Mouse (Mus musculus) midbrain, embryonic 10.5 days (tissue): ENCODE results near the gene Wdr41. TPM values are rescaled to one million over a fixed set of nuclear protein-coding genes. Genes with fewer than 3 reads are reported as not detected.

Source experiments
- DNase-seq: peaks from one replicate; pipeline ENCODE4 v3.0.0-alpha.2; 2017; ENCODE audit warnings: low spot score
- H3K27ac ChIP-seq: fragments of 300-500 bp; sonication (generic); replicated peaks from 2 replicates; pipeline ENCODE4 v1.5.1; 2016; ENCODE audit warnings: mild to moderate bottlenecking
- H3K27me3 ChIP-seq: fragments of 300-500 bp; sonication (generic); 2 replicates; pipeline ENCODE4 v1.6.1; 2016; ENCODE audit warnings: low read depth, mild to moderate bottlenecking; ENCODE audit not compliant: poor library complexity, severe bottlenecking
- H3K36me3 ChIP-seq: fragments of 300-500 bp; sonication (generic); 2 replicates; pipeline ENCODE4 v1.6.1; 2016; ENCODE audit warnings: mild to moderate bottlenecking, moderate library complexity
- H3K4me1 ChIP-seq: fragments of 300-500 bp; sonication (generic); 2 replicates; pipeline ENCODE4 v1.6.1; 2016
- H3K4me3 ChIP-seq: fragments of 300-500 bp; sonication (generic); 2 replicates; pipeline ENCODE4 v1.5.1; 2016; ENCODE audit warnings: mild to moderate bottlenecking, moderate library complexity
- H3K9me3 ChIP-seq: fragments of 300-500 bp; sonication (generic); replicated peaks from 2 replicates; pipeline ENCODE4 v1.6.1; 2016; ENCODE audit warnings: mild to moderate bottlenecking
- WGBS: fragments of 180-500 bp; shearing (Covaris S2); methylation state at CpG from one replicate; pipeline ENCODE4 v1.1.7; 2016; 5-methylcytosine and 5-hydroxymethylcytosine counted together
- polyA plus RNA-seq: library from polyadenylated mRNA; unstranded; fragments of >200 nt; fragmentation: Nextera tagmentation; extraction: Ambion mirVana; gene quantifications from 2 replicates; pipeline ENCODE4 v1.2.1, GENCODE M21; 2016

The Wdr41 gene
- polyA plus RNA-seq = 17.8 and 18.0 TPM in 2 replicates

DNA sequence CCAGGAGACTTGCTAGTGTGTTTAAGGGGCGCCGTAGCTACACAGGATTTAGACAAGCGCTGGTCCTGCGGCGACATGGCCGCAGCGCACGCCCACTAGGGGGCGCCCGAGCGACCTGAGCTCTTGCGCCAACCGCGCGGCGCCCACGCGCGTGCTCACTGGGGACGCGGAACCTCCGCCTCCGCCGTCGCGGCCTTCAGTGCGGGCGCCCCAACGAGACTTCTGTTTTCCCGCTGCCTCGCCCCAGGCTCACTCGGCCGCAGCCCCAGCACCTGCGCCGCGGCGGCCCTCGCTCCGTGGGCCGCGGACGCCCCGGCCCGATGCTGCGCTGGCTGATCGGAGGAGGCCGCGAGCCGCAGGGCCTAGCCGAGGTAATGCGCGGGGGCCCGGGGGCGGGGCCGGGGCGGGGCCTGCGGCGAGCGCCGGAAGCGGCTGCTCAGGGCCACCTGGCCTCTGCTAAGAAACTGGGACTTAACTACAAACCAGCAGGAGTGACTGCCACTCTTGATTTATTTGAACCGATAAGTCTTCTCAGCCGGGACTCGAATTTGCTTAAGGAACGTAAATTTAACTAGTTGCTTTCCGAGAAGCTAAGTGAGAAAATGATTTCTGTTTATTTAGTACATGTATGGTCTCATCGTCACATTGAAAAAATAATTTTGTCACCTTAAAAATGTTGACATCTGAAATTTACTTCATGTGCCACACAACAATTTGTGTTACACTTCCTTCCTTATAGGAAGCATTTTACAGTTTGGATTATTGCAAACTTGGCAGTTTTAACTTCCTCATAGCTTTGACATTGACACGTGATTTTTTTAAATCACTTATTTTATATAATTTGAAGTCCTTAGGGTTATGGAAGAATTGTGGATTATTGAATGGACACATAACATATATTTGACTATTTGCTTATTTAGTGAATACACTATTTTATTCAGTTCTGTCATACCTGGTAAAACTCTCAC lies at the start of gene Wdr41:
TSS of gene Wdr41 (plus strand) at position 126 of the 968 bp plus-strand sequence.
- Histone ChIP-seq H3K36me3 (0 out of 2 replicates have a peak, but pooled peaks cover 3% of the 10 kb centered on the region), H3K9me3 (no peaks in the 10 kb centered on the region), H3K27me3 (no peaks in the 10 kb centered on the region), H3K4me3 (peak within 1 kb of the TSS; percentile 81), H3K27ac (peak within 1 kb of the TSS; percentile 99), H3K4me1 (peaks cover 22% of the 10 kb centered on the region)
- WGBS = 2% methylated on average over 68 of the region's 68 CpGs
- DNase-seq = peak; percentile 89

DNA sequence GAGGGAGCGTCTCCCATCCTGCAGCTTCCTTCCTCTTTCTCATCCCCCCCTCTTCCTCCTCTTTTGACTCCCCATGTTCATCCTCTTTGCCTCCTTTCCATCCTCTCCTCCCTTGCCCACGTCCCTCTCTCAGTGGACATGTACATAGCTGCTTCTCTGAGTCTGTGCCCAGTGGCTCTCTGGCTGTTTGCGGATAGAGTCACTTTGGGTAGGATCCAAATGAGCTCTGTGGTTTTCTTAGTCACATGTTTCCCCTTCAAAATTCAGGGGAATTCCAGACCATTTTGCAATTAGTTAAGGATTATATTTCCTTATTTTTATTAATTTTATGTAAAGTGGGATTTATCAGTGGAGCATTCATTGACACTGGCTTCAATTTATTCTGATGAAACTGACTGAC lies 48.1 kb upstream of the Wdr41 start:
- H3K4me1 ChIP-seq = no peaks in the 10 kb centered on the region
- no peak for DNase-seq
- H3K36me3 ChIP-seq = no peaks in the 10 kb centered on the region

DNA sequence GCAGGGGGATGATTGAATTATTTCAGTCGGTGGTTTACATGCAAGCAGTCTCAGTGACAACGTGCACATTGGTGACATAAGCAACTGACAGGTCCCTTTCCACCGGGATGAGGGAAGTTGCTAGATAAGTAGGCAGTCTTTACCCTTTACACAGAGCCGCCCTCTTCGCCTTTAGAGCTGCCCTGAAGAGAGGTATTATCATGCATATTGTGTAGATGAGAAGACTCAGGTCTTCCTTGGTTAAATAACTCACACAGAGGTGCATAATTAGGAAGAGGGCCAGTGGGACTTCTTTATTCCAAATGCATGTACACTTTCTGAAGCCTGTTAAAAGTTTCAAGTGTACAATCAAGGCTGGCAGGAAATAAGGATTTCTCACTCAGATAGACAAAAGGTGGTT lies 37.7 kb upstream of the Wdr41 start:
- WGBS = 52% methylated on average over 5 of the region's 5 CpGs
- no peak overlapping the region for H3K27ac ChIP-seq
- H3K9me3 ChIP-seq = no peaks in the 10 kb centered on the region
- H3K4me3 ChIP-seq = no peak overlapping the region
- peaks cover 44% of the 10 kb centered on the region for H3K27me3 ChIP-seq
- no peak for DNase-seq
- H3K4me1 ChIP-seq = no peaks in the 10 kb centered on the region
- H3K36me3 ChIP-seq = no peaks in the 10 kb centered on the region

More for the DNA sequence above, 48.1 kb upstream of the Wdr41 start:
- Histone ChIP-seq H3K4me3 (no peak overlapping the region), H3K27ac (no peak overlapping the region), H3K9me3 (no peaks in the 10 kb centered on the region), H3K27me3 (peaks cover 27% of the 10 kb centered on the region)
- 83% methylated on average over 3 of the region's 3 CpGs for WGBS

DNA sequence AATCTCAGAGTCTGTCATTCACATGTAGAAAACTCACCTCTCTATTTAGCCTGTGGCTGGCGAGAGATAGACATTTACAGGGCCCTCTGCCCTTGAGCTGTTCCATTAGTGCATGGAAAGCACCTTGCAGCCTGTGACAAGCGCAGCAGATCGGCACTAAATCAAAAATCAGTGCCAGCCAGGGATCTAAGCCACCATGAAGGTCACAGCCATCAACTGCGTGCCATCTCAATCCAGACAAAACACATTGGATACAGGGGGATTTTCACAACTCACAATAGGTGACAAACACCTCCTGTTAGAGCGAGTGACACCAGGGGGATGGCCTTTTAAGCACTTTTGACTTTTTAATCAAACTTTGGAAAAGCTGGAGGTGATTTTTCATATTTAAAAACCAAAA lies 36.0 kb upstream of the Wdr41 start:
- Histone ChIP-seq H3K36me3 (no peaks in the 10 kb centered on the region), H3K4me1 (no peaks in the 10 kb centered on the region), H3K9me3 (no peaks in the 10 kb centered on the region), H3K4me3 (no peak overlapping the region), H3K27ac (no peak overlapping the region), H3K27me3 (peaks cover 54% of the 10 kb centered on the region)
- DNase-seq = no peak
- 69% methylated on average over 5 of the region's 5 CpGs for WGBS

DNA sequence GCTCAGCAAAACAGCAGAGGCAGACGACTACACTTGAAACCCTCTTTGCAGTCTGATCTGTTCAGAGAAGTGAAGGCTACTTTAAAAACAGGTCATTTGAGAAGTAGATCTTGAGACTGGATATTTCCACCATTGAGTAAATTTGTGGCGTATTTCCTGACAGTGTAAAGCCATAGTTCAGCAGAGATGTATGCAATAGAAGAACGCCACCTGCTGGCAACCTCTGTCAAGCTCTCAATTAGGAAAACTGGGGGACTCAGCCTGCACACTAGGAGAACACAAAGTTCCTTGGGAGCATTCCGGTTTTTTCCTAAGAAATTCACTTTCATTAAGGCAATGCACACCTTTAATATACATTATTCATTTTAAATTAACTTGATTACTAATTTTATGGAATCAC lies 34.9 kb upstream of the Wdr41 start:
- H3K36me3 ChIP-seq = no peaks in the 10 kb centered on the region
- WGBS = 21% methylated on average over 4 of the region's 4 CpGs
- H3K9me3 ChIP-seq = no peaks in the 10 kb centered on the region
- H3K4me3 ChIP-seq = no peak overlapping the region
- H3K27me3 ChIP-seq = peaks cover 50% of the 10 kb centered on the region
- no peak overlapping the region for H3K27ac ChIP-seq
- DNase-seq = peak; percentile 68
- H3K4me1 ChIP-seq = no peaks in the 10 kb centered on the region

DNA sequence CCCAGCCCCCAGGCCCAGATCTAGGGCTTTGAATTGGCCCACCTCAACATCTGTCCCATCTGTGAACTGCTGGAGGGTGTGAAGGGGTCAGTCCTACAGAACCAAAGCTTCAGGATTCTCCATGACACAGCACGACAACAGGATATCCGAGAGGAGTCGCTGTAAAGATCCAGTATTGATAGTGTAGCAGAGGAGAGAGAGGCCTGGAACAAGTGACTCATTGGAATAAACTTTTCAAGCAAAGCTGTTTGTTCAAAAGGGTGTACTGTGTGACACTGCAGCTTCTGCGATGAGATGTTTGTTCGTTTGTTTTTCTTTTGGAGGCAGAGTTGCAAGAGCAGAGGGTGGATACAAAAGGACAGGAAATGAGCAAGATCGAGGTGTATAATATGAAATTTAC lies 20.2 kb upstream of the Wdr41 start:
- H3K27me3 ChIP-seq = 0 out of 2 replicates have a peak, but pooled peaks cover 4% of the 10 kb centered on the region
- no peak for DNase-seq

DNA sequence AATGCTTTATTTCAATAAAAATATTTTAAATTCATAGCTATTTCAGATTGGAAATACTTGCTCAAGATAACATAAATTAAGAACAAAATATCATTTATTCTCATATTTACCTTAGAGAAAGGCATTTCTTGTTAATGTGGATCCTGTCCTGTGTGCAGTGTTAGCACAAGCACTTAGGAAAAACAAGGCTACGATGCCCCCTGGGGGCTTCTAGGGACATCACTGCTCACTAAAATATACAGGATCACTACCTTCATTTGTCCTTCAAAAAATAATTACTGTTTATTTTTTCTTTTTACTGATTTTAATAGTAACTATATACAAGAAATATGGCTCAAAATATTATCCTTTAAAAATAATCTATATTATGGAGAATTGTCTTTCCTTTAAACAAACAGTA lies 18.2 kb upstream of the Wdr41 start:
- Histone ChIP-seq H3K36me3 (no peaks in the 10 kb centered on the region), H3K4me1 (no peaks in the 10 kb centered on the region), H3K4me3 (no peak overlapping the region), H3K9me3 (no peaks in the 10 kb centered on the region), H3K27ac (no peak overlapping the region), H3K27me3 (0 out of 2 replicates have a peak, but pooled peaks cover 4% of the 10 kb centered on the region)
- no peak for DNase-seq
- 71% methylated on average over 1 of the region's 1 CpGs for WGBS

More for the DNA sequence above, 20.2 kb upstream of the Wdr41 start:
- 77% methylated on average over 6 of the region's 6 CpGs for WGBS
- H3K4me1 ChIP-seq = no peaks in the 10 kb centered on the region
- no peak overlapping the region for H3K4me3 ChIP-seq
- no peak overlapping the region for H3K27ac ChIP-seq
- no peaks in the 10 kb centered on the region for H3K36me3 ChIP-seq
- H3K9me3 ChIP-seq = no peaks in the 10 kb centered on the region

DNA sequence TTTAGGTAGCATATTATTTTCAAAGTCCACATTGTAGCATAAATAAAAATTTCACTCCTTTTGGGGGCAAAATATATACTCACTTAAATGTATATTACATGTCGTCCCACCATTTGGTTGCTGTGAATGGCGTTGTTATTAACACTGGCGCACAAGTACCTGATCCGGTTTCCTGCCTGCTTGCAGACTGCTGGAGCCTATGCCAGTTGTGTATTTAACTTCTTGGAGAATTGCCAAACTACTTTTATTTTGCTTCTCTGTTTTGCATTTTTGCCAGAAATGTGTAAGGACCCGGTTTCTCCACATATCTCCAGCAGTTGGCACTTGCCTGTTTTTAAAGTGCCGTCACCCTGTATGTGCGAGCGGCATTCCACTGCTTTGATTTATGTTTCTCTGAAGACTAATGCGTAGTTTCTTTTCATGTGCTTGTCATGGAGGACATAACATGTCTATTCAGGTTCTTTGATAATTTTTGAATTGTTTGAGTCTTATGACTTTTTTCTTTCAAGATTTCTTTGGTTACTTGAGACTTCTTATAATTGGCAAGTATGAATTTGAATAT lies 6.1 kb upstream of the Wdr41 start:
- no peaks in the 10 kb centered on the region for H3K27me3 ChIP-seq
- H3K4me1 ChIP-seq = no peaks in the 10 kb centered on the region
- no peak for DNase-seq
- 90% methylated on average over 9 of the region's 9 CpGs for WGBS
- H3K36me3 ChIP-seq = no peaks in the 10 kb centered on the region
- H3K4me3 ChIP-seq = no peak overlapping the region
- no peaks in the 10 kb centered on the region for H3K9me3 ChIP-seq
- no peak overlapping the region for H3K27ac ChIP-seq

DNA sequence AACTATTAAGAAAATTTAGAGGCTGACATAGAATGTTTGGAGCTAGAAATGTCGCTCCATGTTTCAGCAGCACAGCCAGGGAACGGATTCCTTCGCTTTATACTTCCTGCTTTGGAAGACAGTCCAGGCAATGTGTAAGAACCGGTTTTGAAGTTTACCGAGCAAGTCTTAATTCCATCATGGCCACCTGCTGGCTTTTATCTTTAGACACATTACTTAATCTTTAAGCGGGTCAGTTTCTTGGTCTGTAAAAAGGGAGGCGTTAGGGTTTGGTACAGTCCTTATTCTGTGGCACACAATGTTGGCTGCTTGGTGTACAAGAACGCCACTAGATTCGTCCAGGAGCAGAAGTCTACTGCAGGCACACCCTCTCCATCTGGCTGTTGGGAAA lies 321 bp upstream of the Wdr41 start:
- H3K27me3 ChIP-seq = no peaks in the 10 kb centered on the region

DNA sequence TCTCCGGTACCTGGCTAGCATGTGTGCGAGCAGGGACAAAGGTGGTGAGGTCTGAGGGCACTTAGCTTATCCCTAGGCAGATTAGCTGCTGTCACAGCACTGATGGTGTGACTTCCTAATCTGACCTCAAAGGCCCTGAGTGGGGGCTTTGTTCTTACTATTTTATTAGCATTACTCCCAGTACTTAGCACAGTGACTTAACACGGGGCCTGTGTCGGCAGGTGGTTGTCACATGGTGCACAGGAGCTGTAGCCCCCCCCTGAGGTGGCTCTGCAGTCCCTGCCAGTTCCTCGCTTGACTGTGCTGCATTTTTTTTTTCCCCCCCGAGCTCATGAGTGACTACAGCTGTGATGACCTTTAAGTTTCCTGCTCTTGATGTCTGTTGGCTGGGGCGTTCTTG lies 2.9 kb downstream of the Wdr41 start:
- 29% methylated on average over 7 of the region's 7 CpGs for WGBS

More for the DNA sequence above, 321 bp upstream of the Wdr41 start:
- H3K27ac ChIP-seq = peak overlapping the region; percentile 99
- H3K4me1 ChIP-seq = peaks cover 22% of the 10 kb centered on the region
- no peaks in the 10 kb centered on the region for H3K36me3 ChIP-seq
- no peaks in the 10 kb centered on the region for H3K9me3 ChIP-seq
- WGBS = 26% methylated on average over 9 of the region's 9 CpGs
- DNase-seq = no peak
- H3K4me3 ChIP-seq = peak overlapping the region; percentile 81

DNA sequence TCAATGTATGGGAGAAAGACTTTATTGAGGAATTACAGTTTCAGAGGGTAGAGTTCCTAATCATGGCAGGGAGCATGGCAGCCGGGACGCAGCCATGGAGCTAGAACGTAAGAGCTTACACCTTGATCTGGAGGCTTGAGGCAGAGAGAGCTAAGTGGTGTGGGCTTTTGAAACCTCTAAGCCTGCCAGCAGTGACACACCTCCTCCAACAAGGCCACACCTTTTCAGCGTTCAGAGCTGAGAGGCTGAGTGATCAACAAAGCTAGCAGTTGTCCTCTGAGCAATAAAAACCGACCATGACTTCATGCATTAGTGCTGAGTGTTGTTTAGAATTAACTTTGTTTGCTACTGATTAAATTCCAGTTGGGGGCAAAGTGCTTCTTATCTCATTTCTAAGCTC lies 14.4 kb downstream of the Wdr41 start:
- H3K4me1 ChIP-seq = no peaks in the 10 kb centered on the region
- peaks cover 4% of the 10 kb centered on the region; the same call in 1 of the 2 replicates for H3K36me3 ChIP-seq
- H3K9me3 ChIP-seq = no peaks in the 10 kb centered on the region
- 79% methylated on average over 5 of the region's 5 CpGs for WGBS
- no peak overlapping the region for H3K27ac ChIP-seq
- H3K27me3 ChIP-seq = no peaks in the 10 kb centered on the region
- no peak overlapping the region for H3K4me3 ChIP-seq
- no peak for DNase-seq

More for the DNA sequence above, 2.9 kb downstream of the Wdr41 start:
- Histone ChIP-seq H3K27me3 (no peaks in the 10 kb centered on the region), H3K36me3 (peaks cover 6% of the 10 kb centered on the region; the same call in 1 of the 2 replicates), H3K4me1 (peaks cover 22% of the 10 kb centered on the region), H3K27ac (no peak overlapping the region), H3K4me3 (no peak overlapping the region), H3K9me3 (no peaks in the 10 kb centered on the region)
- no peak for DNase-seq

DNA sequence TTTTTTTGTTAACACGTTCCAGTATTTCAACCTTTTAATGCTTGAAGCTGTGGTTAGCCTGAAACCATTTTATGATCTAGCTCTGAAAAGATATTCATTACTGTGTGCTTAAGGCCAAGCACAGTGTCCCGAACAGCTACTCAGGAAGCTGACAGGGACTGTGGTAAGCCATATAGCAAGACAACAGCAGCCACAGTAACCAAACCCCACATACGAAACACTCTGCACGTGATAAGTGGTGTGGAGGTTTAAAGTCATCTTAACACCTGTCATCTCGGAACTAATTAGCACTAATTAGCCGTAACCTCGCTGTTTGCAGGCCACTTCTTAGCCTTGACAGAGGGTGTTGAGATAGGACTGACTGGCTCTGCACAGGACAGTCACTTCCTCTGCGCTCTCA lies 31.1 kb downstream of the Wdr41 start:
- H3K4me1 ChIP-seq = no peaks in the 10 kb centered on the region
- H3K27me3 ChIP-seq = no peaks in the 10 kb centered on the region
- H3K9me3 ChIP-seq = no peaks in the 10 kb centered on the region
- no peak for DNase-seq
- WGBS = 89% methylated on average over 8 of the region's 8 CpGs
- H3K4me3 ChIP-seq = no peak overlapping the region
- H3K36me3 ChIP-seq = 0 out of 2 replicates have a peak, but pooled peaks cover 8% of the 10 kb centered on the region
- H3K27ac ChIP-seq = no peak overlapping the region

DNA sequence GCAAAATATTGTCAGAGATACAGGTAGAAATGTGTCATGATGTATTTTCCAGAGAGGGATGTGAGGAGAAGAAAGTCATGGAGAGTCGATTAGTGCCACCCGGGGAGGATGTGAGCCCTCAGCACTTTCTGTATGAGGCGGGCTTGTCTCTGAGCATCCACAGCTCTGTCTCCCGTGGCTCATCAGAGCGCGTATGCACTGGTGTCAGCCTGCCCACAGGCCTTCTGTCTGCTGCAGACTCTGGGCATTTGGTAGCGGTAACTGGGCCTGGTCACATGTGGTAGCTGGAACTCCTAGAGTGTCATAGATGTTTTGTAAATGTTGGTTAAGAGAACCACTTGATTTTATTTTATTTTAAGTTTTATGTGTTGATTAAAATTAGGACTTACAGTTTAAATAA lies 33.1 kb downstream of the Wdr41 start:
- WGBS = 91% methylated on average over 7 of the region's 7 CpGs

More for the DNA sequence above, 33.1 kb downstream of the Wdr41 start:
- Histone ChIP-seq H3K9me3 (no peaks in the 10 kb centered on the region), H3K4me3 (no peak overlapping the region), H3K4me1 (no peaks in the 10 kb centered on the region), H3K36me3 (peaks cover 11% of the 10 kb centered on the region), H3K27ac (no peak overlapping the region), H3K27me3 (no peaks in the 10 kb centered on the region)
- DNase-seq = no peak
